Mouse (Mus musculus) heart, adult 8-10 months (tissue): ENCODE results near the gene Lrrd1. TPM values are rescaled to one million over a fixed set of nuclear protein-coding genes. Genes with fewer than 3 reads are reported as not detected.
"Not testable (repeated sequence)": the region's sequence is repeated elsewhere in the genome, so short reads cannot be mapped to it uniquely, and the experiment has no call there.

Experiments
- DNase-seq: peaks from one replicate; pipeline ENCODE4 v3.0.0; 2022; ENCODE audit warnings: low spot score
- total RNA-seq, 4 experiments: library from RNA; stranded (reverse); gene quantifications; 2 replicates each; pipeline ENCODE4 v1.2.4; 2022

Lrrd1 gene
- total RNA-seq, result under 1 TPM in 2 of 4 experiments, not detected in 2; 0.12 to 0.19 TPM

DNA sequence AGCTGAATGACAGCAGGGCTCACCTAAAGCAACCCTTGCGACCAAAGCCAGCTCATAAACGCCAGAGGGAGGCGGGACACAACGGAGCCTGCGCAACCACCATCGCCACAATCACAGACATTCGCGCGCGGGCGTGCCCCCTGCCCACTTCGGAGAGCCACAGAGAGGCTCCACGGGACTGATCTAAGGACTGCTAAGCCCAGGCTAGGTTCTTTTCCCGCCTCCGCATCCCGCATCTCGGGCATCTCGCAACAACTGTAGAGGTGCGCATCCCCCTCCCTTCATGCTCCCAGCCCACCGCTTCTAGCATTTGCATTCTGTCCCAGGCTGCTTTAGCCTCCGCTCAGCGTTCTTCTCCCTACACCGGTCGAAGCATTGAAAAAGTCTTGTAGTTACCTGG is at the start of gene Lrrd1:
Lrrd1 (plus strand) TSS at position 148 of the 400 bp plus-strand sequence.
- no peak for DNase-seq

GRCm38 (mm10) chr5:3797101-3797500 is 47.9 kb upstream of the Lrrd1 start:
- DNase-seq, result not testable (repeated sequence)

- not testable (repeated sequence) for DNase-seq
Observed at GRCm38 (mm10) chr5:3798656-3799055, 46.3 kb upstream of the Lrrd1 start.

DNA sequence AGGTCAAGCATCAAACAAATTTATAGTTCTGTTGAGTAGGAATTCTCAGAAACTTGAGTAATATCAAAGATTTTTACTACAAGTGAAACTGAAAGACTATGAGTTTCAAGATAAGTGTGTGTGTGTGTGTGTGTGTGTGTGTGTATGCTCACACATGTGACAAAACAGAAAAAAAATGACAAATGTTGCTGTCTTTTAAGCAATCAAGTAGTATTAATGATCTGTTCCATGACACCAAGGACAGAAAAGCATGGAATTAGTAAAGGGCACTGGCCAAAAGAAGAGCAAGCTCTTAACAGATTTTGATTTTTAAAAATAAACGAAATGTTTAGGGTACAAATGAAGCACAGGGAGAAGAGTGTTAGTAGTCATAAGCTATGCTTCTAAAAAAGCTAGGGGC is 44.9 kb upstream of the Lrrd1 start:
- no peak for DNase-seq

- no peak for DNase-seq
Observed at GRCm38 (mm10) chr5:3800881-3801280, 44.1 kb upstream of the Lrrd1 start.

DNA sequence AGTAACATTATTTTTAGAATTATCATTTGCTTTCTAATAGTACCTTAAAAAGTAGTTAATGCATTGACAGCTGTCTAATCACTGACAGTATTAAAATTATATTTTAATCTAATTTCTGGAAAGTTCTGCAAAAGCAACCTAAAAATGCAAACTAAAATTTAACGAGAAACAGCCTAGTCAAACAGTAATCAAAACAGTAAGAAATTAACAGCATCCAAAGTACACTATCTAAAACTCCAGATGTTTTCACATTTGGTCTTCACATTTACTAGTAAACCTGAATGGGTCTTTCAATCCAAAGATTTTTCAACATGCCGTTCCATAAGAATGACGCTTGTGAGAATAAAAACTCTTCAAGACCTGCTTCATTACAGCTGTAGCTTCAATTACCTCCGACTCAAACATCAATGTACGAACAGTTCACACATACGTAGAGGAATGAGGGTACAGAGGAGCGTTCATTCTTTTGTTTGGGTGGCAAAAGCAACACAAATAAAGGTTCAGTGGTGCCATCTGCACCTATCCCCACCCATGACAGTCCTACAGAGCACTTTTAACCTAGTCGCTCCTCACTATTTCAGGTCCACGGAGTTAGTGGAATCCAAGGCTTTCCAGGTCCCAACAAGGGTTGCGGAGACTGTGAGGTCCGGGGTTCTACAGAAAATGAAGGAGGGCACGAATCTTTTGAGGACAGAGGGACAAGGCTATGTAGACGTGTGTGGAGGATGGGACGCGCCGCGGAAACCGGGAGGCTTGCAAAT is 43.1 kb upstream of the Lrrd1 start:
- DNase-seq, result no peak

DNA sequence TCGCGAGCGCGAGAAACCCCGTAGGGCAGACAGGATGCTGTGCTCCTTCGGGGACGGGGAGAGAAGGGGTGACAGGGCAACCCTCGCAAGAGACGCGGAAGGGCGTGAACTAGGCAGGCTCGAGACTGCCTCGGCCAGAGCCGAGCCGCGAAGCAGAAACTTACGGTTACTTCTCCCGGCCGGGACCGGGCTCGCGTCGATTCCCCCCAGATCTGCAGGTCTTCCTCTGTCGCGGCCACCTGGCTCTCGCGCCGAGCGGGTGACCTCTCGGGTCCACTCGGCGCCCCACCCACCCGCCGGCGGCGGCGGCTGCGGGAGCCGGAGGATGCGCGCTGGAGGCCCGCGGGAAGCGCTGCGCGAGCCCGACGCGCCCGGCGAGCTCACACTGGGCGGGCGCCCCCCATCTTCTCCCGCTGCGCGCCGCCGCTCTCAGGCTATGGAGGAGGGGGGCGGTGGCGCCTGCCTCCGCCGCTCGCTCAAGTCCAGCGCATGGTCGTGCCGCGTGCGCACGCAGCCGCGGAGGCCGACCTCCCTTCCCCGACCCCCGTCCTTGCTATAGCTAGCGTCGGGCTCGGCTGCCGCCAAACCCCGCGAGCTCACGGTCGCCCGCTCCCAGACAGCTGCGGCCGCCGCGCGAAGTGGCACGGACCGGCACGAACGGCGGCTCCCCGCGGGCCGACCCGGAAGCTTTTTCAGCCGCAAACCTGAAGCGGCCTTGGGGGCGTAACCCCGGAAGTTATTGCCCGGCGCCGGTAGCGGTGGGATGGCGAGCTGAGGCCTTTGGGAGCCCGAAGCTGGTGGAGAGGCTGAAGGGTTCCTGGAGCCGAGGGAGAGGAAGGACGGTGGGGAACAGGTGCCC is 42.3 kb upstream of the Lrrd1 start, which contains the start of the genes Ankib1 and Krit1:
Ankib1 (minus strand) TSS at position 493 of the 859 bp plus-strand sequence.
Krit1 (plus strand) TSS at position 752 of the 859 bp plus-strand sequence.
- DNase-seq, result peak; percentile 87

DNA sequence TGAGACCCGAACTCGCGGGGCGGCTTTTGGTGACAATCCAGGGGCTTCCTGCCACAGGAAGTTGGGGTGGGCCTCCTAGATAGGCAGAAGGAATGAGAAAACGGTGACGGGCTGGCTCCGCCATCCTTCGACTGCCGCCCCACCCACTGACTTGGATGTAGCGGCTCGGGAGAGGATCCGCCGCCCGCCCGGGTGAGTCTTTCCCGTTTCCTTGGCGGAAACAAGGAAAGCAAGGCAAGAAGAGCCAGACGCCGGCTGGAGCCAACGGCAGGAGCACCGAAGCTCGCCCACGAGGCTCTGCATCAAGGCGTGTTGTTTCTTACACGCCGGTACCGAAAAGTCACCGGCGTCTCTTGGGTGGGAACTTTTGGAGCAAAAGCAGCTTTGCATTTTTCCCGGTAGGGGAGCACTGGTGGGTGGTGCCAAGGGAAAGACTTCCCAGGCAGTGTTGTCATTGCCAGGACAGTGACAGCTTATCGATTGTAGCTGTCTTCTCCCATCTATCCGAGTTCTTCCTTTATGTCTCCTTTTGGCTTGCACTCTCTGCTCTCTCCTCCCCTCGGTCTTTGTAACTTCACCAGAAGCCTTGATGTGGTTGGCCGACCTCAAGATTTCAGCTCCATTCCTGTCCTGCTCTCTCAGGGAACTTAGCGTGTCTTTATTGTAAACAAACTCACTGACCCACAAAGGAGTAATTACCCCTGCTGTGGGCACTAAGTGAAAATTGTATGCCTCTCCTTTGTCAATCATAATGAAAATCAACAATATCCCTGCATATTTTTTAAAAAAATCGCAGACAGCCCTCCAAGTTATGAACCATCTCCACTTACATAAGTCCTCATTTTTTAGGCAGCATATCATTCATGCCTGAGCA is 41.4 kb upstream of the Lrrd1 start:
- no peak for DNase-seq

- no peak for DNase-seq
Observed at GRCm38 (mm10) chr5:3808472-3808871, 36.5 kb upstream of the Lrrd1 start.

DNA sequence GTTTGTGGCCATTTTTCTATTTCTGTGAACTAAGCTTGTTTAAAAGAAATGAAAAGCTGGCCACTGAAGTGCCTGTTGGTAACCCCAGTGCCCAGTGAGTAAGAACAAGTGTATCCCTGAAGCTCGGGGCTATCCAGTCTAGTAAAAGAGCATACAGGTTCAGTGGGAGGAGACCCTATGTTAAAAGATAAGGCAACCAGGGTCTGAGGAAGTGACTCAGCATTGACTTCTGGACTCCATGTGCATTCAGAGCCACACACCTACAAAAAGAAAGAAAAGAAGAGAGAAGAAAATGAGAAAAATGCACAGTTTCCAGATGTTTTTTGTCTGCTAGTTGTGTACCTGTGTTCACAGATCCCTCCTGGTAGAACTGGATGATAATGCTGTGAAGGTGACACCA is 10.9 kb upstream of the Lrrd1 start:
- DNase-seq, result no peak

DNA sequence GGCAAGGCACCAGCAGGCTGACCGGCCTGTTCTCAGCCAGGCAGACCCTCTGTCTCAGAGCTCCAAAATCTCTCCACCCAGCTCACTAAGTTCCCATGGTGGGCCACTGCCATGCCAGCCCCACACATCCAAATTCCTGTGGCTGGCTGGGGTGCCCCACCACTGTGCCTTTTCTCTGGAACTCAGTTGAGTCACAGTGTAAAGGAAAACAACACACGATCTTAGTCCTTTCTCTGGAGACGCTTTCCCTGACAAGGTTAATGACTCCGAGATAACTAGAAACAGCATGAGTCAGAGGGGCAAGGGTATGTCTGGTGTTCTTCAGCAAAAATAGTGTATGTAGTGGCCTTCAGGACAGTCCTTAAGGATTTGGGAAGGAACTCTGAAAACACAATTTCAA is 25.2 kb downstream of the Lrrd1 start:
- no peak for DNase-seq

GRCm38 (mm10) chr5:3872348-3872747 is 27.4 kb downstream of the Lrrd1 start:
- no peak for DNase-seq

DNA sequence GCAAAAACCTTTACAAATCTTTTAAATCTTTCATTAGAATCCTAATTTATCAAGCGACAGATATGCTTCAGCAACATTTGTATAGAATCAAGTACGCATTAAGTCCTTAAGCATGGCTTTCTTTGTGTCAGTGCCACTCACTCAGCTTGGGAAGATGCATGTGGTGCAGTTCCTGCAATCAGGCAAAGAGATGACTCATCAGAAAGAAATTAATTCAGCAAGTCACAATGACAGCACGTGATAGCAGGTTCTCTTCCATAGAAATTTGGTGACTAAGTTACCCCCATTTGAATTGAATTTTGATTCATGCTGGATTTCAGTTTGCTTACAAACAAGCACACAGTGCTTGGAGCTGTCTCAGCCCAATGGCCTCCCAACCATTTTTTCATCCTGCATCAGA is 28.5 kb downstream of the Lrrd1 start:
- no peak for DNase-seq

- not testable (repeated sequence) for DNase-seq
Observed at GRCm38 (mm10) chr5:3886862-3887261, 41.9 kb downstream of the Lrrd1 start.

DNA sequence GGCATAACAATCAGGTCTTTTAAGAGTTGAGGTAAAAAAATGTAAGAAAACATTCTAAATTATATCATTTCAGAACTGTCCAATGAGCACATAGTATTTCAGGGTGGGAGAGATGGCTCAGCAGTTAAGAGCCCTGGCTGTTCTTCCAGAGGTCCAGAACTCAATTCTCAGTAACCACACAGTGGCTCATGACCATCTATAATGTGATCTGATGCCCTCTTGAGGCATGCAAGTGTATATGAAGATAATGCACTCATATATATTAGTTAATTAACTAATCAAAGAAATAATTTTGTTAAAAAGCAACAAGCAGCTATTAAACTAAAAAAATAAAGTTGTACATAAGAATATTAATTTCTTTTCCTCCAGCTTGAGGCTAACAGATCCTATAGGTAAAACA is 44.2 kb downstream of the Lrrd1 start:
- DNase-seq, result no peak

DNA sequence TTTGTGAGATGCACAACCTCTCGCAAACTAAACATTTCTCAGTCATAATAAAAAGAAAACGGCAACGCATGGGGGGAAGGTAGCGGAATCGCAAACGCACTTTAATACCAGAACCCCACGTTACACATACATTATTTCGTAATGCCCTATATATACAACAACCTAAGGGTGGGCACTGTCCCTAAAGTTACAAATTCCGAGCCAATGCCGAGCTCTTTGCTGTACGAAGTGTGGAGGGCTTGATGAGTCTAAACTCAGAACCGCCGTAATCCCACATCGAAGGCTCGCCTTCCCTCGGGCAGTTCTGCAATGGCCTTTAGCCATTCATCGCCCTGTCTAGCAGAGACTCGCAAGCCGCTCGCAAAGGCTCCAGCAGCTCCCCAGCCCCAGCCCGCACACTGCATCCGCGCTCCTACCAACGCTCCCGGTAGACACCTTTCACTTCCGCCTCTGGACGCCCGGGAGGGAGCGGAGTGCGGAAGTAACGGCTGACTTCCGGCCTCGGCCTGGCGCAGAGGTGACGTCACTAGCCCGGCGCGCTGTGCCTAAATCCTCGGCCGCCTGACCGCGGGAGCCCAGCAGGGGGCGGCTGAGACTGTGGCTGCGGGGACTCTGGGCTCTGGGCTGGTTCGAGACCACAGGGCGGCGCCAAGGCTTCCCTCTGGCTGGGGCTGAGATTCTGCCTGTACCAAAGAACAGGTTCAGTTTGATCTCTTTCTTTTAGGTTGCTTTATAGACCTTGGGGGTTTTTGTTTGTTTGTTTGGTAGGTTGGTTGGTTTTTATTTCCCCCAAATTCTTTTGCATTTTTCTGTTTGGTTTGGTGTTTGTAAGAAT is 48.7 kb downstream of the Lrrd1 start, which contains the start of gene Mterf1a:
Mterf1a (minus strand) TSS at position 475 of the 835 bp plus-strand sequence.
- peak; percentile 11 for DNase-seq

DNA sequence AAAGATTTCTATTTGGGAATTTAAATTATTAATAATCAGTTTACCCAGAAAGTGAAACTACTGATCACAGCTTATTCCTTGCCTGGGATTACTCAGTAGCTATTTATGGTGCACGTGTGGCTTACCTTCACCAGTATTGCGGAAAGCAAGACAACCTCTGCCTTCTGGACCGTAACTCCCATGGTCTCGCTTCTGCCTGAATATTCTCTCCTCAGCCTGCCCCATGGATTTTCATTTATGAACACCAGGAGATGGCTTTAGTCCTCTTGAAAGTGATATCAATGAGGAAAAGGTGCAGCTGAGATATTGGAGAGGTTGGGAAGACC is 49.3 kb downstream of the Lrrd1 start:
- DNase-seq, result not testable (repeated sequence)

DNA sequence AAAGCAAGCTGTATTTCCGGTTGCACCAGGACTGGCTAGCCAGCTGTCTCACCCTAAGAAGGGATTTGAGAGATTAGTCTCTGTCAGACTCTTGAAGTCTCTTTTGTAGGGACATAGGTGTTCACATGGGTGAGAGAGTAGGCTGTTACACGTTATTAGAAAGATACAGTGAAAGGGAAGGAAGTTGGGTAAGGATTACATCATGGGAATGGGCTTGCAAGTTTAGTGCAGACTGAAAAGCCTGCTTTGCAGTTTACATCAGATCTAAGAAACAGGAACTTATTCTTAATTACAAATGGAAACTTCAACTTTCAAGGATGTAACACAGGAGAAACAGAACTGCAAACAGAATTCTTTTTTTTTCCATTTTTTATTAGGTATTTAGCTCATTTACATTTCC is 60.5 kb downstream of the Lrrd1 start:
- no peak for DNase-seq
